Mouse (Mus musculus) olfactory bulb, adult 2 months (tissue): Measurements from ENCODE around the gene 4921504E06Rik. TPM values are rescaled to one million over a fixed set of nuclear protein-coding genes. Genes with fewer than 3 reads are reported as not detected.

Experiments used
- H3K27ac ChIP-seq: fragments of 200-500 bp; 2 replicates; pipeline ENCODE4 v1.5.1; 2012; ENCODE audit warnings: low read depth, low read length; ENCODE audit not compliant: insufficient read depth
- H3K4me1 ChIP-seq: fragments of 200-500 bp; 2 replicates; pipeline ENCODE4 v1.6.1; 2012; ENCODE audit warnings: low read length; ENCODE audit not compliant: control insufficient read depth, insufficient read depth
- H3K4me3 ChIP-seq: fragments of 200-500 bp; 2 replicates; pipeline ENCODE4 v1.5.1; 2012; ENCODE audit warnings: mild to moderate bottlenecking, low read depth, low read length, moderate library complexity; ENCODE audit not compliant: insufficient read depth
- CTCF ChIP-seq: fragments of 200-500 bp; IDR thresholded peaks from 2 replicates; pipeline ENCODE4 v1.5.1; 2012; ENCODE audit warnings: low read depth, mild to moderate bottlenecking, low read length, moderate library complexity; ENCODE audit not compliant: insufficient read depth
- POLR2A ChIP-seq: fragments of 200-500 bp; IDR thresholded peaks from 2 replicates; pipeline ENCODE4 v1.6.1; 2012; ENCODE audit warnings: mild to moderate bottlenecking, low read depth, low read length, moderate library complexity; ENCODE audit not compliant: insufficient read depth
- WGBS: fragments of 180-500 bp; shearing (Covaris S2); methylation state at CpG from one replicate; pipeline ENCODE4 v1.1.7; 2018; 5-methylcytosine and 5-hydroxymethylcytosine counted together
- polyA plus RNA-seq: library from polyadenylated mRNA; stranded (reverse); fragments of >200 nt; gene quantifications from 2 replicates; pipeline ENCODE4 v1.2.4, GENCODE M21; 2012; ENCODE audit warnings: low replicate concordance; ENCODE audit not compliant: missing spikeins, insufficient read depth, insufficient read length

The 4921504E06Rik gene
- polyA plus RNA-seq, 1 experiment = not detected

DNA sequence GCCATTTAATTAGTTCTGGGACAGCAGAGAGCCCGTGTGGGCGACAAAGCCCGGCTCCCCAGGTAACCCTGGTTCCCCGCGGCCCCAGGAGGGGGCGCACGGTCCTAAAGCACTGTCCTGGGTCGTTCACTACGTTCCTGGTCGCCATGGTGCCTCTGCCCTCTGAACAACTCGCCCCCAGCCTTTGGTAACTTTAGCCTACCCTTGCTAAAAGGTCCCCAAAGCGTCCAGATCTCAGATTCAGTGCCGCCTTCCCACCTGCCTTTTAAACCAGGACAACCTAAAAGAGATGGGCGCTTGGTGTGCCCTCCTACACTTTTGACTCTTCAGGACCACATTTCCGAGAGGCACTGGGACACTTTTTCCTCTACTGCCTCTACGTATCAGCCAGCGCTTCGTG, 122.5 kb downstream of the 4921504E06Rik start:
- H3K4me3 ChIP-seq = no peak overlapping the region
- 2% methylated on average over 18 of the region's 18 CpGs for WGBS
- TF ChIP-seq CTCF (peak; percentile 22; the same call in 1 of the 2 replicates), POLR2A (no peak)
- peaks cover 4% of the 10 kb centered on the region for H3K4me1 ChIP-seq
- no peak overlapping the region for H3K27ac ChIP-seq

DNA sequence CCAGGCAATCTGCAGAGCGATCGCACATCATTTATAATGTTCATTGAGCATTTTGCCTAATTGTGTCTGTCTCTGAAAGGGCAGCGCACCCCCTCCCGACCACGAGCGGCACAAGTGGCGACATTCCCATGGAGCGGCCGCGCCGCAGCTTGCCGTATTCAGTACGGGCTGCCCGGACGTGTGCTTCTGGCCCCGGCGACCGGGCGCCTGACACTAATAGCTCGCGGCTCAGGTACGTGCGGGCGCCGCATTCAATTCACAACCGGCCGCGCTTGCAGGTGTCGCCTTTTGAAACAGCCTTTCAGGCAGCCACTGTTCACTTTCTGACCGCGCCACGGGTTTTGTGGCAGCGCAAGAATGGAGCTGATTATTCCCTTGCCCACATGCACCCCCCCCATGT, 123.0 kb downstream of the 4921504E06Rik start:
- TF ChIP-seq POLR2A (no peak), CTCF (no peak)
- 2% methylated on average over 33 of the region's 33 CpGs for WGBS
- peaks cover 4% of the 10 kb centered on the region for H3K4me1 ChIP-seq
- no peak overlapping the region for H3K27ac ChIP-seq
- H3K4me3 ChIP-seq = no peak overlapping the region

DNA sequence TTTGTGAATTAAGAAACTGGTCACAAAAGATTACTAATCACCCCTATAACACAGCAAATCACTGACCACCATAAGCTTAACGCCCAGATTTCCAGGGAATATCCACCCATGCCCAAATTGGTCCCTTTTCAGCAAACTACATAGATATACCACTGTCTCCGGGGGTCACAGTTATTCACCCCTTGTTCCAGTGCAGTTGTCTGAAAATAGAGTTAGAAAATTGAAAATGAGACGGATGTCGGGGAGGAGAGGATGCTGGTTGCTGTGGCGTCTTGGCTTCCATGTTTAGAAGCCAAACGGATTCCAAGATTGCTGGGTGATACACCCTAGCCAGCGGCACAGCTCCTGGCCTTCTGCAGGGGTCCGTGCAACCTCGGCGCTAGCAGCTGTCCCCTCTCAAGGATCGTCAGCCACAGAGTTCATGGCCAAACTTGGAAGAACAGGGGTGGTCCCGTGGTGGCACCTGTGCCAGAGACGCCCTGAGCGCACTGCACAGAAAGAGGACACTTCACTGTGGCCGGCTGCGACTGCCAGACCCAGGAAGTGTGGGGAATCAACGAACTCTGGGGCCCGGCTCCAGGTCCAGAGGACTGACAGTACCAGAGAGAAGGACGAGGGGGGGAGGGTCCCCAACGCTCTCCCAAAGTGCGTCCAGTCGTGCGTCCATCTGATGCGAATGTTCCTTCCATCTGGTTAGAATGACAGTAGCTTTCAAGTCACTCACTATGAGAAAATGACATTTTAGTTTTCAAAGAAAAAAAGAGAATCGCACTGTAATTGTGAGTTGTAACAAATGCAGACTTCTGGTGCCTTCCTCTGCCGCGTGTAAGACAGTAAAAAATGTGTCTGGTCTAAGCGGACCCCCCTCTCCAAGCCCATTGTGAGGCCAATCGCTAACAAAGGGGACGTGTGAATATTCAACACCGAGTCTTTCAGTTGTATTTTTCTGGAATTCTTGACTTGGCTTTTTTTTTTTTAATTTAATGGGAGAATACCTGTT, 123.7 kb downstream of the 4921504E06Rik start:
- H3K4me3 ChIP-seq = no peak overlapping the region
- 4% methylated on average over 31 of the region's 31 CpGs for WGBS

GRCm38 (mm10) chr2:19429031-19429430, 124.7 kb downstream of the 4921504E06Rik start:
- Histone ChIP-seq H3K4me3 (no peak overlapping the region), H3K27ac (no peak overlapping the region), H3K4me1 (peaks cover 4% of the 10 kb centered on the region)
- TF ChIP-seq POLR2A (no peak), CTCF (no peak)
- WGBS = 16% methylated on average over 10 of the region's 10 CpGs

More for the DNA sequence above, 123.7 kb downstream of the 4921504E06Rik start:
- no peak for TF ChIP-seq CTCF
- TF ChIP-seq POLR2A = no peak
- Histone ChIP-seq H3K27ac (no peak overlapping the region), H3K4me1 (peaks cover 4% of the 10 kb centered on the region)

DNA sequence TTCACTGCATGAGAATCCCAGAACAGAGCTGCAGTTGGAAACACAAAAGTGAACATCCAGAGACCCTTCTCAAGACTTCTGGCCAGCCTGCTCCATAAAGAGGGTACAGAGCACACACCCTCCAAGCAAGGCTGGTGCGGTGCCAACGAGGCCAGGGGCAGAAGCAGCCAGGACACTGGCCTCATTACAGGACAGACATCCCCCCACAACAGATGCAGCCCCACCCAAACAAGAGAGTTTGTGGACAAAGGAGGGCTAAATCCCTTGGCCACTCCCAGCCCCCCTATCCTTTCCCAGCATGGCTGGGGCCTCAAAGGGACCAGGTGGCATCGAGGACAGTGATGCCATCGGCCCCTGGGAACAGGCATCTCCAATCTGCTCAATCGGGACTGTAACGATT, 130.6 kb downstream of the 4921504E06Rik start:
- TF ChIP-seq CTCF (no peak), POLR2A (no peak)
- 68% methylated on average over 6 of the region's 6 CpGs for WGBS
- H3K4me1 ChIP-seq = no peaks in the 10 kb centered on the region

DNA sequence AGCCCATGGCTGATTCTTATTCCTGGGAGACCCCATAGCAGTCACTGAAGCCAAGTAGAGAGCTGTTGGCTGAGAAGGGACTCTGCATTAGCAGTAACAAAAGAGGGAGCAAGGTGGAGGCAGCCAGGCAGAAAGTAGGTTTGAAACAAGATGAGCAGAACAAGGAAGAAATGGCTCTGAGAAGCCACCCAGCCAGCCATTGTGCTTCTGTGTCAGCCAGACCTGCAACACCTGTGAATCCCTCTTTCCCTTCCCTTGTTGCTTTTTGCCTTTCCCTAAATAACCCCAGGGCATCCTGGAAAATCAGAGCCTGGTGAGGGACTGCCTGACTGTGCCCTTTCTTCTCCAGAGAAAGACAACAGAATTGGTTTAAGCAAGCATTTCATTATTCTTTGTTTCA, 131.5 kb downstream of the 4921504E06Rik start:
- TF ChIP-seq CTCF (no peak), POLR2A (no peak)
- Histone ChIP-seq H3K27ac (no peak overlapping the region), H3K4me3 (no peak overlapping the region), H3K4me1 (no peaks in the 10 kb centered on the region)

More for the DNA sequence above, 130.6 kb downstream of the 4921504E06Rik start:
- Histone ChIP-seq H3K27ac (no peak overlapping the region), H3K4me3 (no peak overlapping the region)

GRCm38 (mm10) chr2:19419686-19420345, 133.9 kb downstream of the 4921504E06Rik start:
- TF ChIP-seq CTCF (no peak), POLR2A (no peak)
- WGBS = 92% methylated on average over 1 of the region's 1 CpGs
- Histone ChIP-seq H3K27ac (no peak overlapping the region), H3K4me3 (no peak overlapping the region), H3K4me1 (no peaks in the 10 kb centered on the region)

DNA sequence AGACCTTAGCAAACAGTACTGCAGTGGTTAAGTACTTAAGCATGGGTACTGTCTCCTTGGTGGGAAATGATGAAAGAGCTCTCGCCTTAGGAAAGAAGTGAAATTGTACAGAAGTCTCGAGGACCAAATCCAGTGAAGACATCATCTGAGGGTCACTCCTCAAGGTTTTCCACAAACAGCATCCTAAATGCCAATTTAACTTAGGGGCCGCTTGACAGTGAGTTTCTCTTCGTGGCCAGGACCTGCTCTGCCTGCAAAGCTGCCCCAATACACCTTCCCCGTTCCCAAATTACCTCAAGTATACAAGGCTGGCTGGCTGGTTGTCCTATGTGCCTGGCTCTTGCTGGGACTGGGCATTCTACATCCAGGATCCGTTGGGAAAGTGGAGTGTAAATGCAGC, 137.6 kb downstream of the 4921504E06Rik start:
- no peak for TF ChIP-seq CTCF
- no peak for TF ChIP-seq POLR2A
- Histone ChIP-seq H3K4me1 (no peaks in the 10 kb centered on the region), H3K4me3 (no peak overlapping the region), H3K27ac (no peak overlapping the region)
- WGBS = 79% methylated on average over 6 of the region's 6 CpGs

GRCm38 (mm10) chr2:19415063-19415521, 138.6 kb downstream of the 4921504E06Rik start:
- Histone ChIP-seq H3K4me3 (no peak overlapping the region), H3K4me1 (no peaks in the 10 kb centered on the region), H3K27ac (no peak overlapping the region)
- under 1% methylated on average over 6 of the region's 6 CpGs for WGBS
- no peak for TF ChIP-seq POLR2A
- no peak for TF ChIP-seq CTCF
